Mouse (Mus musculus) E14TG2a.4 (cell line): ENCODE measurements around the gene Dync2li1.

Source experiments
- CTCF ChIP-seq: conservative IDR thresholded peaks from 2 replicates; pipeline ENCODE4 v1.5.1; 2014; ENCODE audit warnings: low read length
- NANOG ChIP-seq: IDR thresholded peaks from 2 replicates; pipeline ENCODE4 v1.6.1; 2014; ENCODE audit warnings: borderline replicate concordance, low read length, mixed read lengths
- POU5F1 ChIP-seq: IDR thresholded peaks from 2 replicates; pipeline ENCODE4 v1.6.1; 2014; ENCODE audit warnings: low read length, borderline replicate concordance

DNA sequence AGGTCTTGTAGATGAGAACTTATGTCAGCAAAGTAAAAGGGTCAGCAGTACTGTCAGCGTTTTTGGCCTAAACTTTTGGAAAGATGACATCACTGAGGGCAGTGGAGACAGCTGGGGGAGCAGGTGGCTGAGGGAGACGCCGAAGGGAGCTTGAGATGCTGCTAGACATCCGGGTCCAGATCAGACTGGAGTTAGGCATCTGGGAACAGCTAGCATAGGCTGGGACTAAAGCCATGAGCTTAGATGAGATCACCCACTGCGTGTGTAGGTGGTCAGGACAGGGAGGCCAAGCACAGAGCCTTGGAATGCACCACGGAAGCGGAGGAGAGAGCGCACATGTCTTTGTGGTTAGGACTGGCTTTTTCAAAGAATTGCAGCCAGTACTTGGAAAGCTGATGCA is 41.2 kb upstream of the Dync2li1 start:
- TF ChIP-seq CTCF (no peak), NANOG (no peak), POU5F1 (no peak)
